Mouse (Mus musculus) kidney, postnatal 14 days (tissue): Measurements from ENCODE around the gene Vps50.
"Not testable (repeated sequence)": the region's sequence is repeated elsewhere in the genome, so short reads cannot be mapped to it uniquely, and the experiment has no call there.

Source experiments
- DNase-seq: peaks from one replicate; pipeline ENCODE4 v3.0.0; 2022; ENCODE audit warnings: mixed read lengths

Vps50 gene

DNA sequence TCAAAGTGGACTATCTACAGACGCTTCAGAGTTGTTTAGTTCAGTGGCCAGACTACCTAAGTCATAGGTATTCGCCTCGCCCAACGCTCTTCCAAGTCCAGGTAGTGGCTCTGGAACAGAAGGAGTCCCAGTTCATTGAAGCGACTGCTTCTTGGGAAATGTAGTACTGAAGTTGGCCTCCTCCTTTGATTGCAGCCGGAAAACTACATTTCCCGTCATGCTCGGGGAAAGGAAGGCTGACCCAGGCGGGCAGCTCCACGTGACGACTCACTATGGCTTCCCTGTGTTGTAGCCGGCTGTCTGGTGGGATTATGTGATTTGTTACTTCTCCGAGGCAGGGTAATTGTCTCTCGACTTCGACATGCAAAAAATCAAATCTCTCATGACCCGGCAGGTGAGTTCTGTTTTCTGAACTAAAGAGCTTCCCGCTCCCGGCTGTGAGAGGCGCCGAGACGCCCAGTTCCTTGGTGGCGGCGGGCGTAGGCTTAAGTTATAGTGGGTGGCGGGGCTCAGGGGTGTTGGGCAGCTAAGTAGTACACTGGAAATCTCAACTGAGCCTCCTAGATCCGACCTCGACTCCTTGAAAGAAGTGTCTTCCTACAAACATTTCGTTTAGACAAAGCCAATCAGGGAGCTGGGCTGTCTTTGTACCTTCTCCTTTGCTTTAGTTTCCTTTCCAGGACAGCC lies at the start of gene Vps50, which contains the start of gene Hepacam2:
TSS of gene Vps50 (plus strand) at position 221 of the 687 bp plus-strand sequence.
TSS of gene Hepacam2 (minus strand) at position 137 of the 687 bp plus-strand sequence.
- peak; percentile 94 for DNase-seq

GRCm38 (mm10) chr6:3454421-3454820 lies 43.8 kb upstream of the Vps50 start:
- no peak for DNase-seq

GRCm38 (mm10) chr6:3455944-3456536 lies 42.1 kb upstream of the Vps50 start:
- DNase-seq: peak; percentile 30

GRCm38 (mm10) chr6:3463026-3463425 lies 35.2 kb upstream of the Vps50 start:
- DNase-seq: no peak

DNA sequence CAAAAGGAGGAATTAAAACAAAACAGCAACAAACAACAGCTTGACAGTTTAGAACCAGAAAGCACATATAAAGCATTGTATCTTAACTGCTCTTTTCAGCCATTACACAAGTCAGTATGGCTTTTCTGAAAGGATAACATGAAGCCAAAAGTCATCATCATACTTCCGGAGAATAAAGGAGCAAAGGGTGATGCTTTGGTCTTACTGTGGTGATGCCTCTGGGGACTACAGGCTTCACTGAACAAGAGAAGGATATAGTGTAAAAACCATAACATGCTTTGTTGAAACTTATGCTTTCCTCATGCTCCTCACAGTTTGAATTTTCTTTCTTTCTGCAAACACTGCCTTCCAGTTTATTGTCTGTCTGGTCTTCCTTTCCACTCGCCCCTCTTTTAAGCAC lies 34.6 kb upstream of the Vps50 start:
- DNase-seq: no peak

- DNase-seq: no peak
Observed at GRCm38 (mm10) chr6:3468627-3469026, 29.6 kb upstream of the Vps50 start.

- no peak for DNase-seq
Observed at GRCm38 (mm10) chr6:3470706-3471105, 27.5 kb upstream of the Vps50 start.

- DNase-seq: no peak
Observed at GRCm38 (mm10) chr6:3476299-3476698, 21.9 kb upstream of the Vps50 start.

- DNase-seq: no peak
Observed at GRCm38 (mm10) chr6:3479853-3480252, 18.3 kb upstream of the Vps50 start.

GRCm38 (mm10) chr6:3481705-3482104 lies 16.5 kb upstream of the Vps50 start:
- no peak for DNase-seq

GRCm38 (mm10) chr6:3485133-3485532 lies 13.0 kb upstream of the Vps50 start:
- no peak for DNase-seq

- no peak for DNase-seq
Observed at GRCm38 (mm10) chr6:3487355-3487754, 10.8 kb upstream of the Vps50 start.

DNA sequence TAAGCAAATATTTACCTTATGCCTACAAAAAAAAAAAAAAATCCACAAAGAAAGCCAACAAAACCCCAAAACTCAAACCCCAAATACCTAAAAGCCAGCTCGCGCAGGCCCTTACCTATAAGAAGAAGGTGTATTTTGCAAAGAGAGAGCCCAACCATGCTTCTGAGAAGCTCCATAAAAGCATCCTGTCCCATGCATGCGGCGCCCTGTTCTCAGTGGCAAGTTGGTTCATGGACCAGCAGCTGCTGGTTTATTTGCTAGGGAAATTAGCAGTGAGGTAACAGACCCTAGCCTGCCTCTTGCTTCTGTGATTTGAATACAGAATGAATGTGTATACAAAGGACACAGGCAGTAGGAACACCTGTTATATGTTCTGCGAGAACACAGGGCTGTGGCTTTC lies 3.9 kb upstream of the Vps50 start:
- DNase-seq: no peak

GRCm38 (mm10) chr6:3496210-3496609 lies 2.0 kb upstream of the Vps50 start:
- peak; percentile 40 for DNase-seq

DNA sequence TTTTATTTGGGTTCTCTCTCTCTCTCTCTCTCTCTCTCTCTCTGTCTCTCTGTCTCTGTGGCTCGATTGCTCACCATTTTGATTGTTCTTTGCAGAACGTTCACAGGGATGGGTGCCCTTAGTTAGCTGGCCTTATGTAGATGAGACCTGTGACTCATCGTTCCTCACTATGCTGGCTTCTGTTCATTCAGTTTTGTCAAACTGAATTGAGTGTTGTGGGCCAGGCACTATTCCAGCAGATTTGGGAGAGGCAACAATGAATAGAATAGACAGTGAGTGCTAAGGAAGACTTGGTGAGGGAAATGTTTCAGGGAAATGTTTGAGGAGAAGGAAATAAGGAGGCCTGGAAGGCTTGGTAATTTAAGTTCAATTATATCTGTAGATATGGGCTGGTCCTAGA lies 2.1 kb downstream of the Vps50 start:
- DNase-seq: no peak

DNA sequence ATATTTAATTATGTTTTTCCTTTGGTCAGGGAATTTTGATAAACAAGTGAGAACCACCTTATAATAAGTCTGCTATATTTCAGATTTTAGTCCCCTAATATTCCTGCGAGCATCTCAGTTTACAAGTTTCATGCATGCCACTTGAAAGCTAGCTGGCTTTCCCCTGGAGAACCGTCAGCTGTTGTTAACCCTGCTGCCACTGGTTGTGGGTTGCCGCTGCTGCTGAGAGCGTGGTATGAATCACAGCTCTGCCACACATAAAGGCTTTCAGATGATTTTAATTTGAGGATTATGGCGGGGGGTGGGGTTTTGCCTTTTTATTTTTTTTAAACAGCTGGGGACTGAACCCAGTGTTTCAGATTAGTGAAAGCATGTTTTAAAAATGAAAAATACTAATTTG lies 7.1 kb downstream of the Vps50 start:
- DNase-seq: no peak

- DNase-seq: no peak
Observed at GRCm38 (mm10) chr6:3507078-3507477, 8.9 kb downstream of the Vps50 start.

GRCm38 (mm10) chr6:3508151-3508550 lies 10.0 kb downstream of the Vps50 start:
- DNase-seq: not testable (repeated sequence)

- DNase-seq: no peak
Observed at GRCm38 (mm10) chr6:3509782-3510181, 11.6 kb downstream of the Vps50 start.

DNA sequence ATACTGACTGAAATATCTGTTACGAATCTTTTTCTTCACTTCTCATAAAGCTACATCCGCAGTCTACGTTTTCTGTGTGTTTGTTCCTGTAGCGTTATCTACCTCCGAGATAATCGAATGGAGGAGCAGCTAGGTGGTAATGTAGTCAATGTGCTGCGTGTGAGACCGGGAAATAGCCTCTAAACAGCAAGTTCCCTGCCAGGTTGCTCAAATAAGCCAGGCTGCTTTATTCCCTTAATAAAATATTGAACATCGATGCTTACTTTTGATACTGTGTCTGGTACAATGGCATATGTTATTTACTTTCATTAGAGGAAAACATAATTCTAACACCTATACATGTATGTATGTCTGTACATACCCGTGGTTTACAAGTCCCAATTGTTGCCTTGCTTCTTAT lies 12.9 kb downstream of the Vps50 start:
- no peak for DNase-seq

DNA sequence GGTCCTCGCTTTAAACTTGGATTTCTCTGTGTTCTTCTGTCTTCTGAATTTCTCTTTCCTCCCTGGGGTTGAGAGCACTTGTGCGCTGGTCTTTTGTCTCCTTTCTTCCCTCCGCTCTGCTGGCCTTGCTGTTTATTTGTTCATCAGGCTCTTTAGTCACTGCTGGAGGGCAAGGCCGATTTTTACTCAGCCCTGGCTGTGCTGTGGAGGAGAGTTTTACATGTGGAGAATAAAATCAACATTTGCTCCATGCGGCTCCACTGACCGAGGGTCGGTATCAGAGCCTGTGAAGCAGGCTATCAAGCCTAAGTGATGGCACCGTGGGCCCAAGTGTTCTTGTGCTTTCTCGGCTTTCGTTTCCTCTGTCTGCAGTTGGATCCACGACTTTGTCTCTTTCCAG lies 13.4 kb downstream of the Vps50 start:
- no peak for DNase-seq

DNA sequence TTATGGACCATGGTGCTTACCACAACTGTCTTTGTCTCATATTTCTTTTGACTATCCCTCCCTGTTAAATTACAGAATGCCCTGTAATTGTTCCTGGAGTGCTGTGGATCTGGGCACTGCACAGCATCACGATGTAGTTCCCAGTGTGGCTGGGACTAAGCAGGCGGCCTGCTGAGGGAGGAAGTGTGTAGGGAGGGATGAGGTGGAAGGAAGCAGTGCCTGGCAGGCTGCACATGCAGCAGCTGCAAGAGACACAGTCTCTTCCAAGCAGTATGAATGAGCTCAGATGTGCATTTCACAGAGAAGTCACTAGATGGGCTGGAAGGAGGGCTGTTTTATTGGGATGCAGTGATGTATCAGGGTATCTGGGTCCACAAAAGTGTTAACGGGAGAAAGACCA lies 14.4 kb downstream of the Vps50 start:
- no peak for DNase-seq

DNA sequence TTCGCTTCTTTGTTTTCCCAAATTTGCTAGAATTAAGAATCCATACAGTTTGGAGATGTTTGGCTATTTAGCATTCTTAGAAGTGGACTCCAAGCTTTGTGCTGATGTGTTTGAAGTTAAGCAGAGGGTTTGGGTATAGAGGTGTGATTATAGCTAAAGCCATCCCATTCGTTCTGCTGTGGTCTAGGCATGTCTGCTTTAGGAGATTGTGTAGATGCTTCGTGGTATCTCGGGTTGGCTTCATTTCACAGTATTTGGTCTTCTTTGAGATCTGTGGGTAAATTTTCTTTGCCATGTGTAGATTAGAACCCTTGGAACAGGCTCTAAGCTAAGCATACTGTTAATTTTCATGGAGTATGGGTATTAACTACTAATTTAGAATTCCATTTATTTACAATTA lies 30.0 kb downstream of the Vps50 start:
- no peak for DNase-seq

GRCm38 (mm10) chr6:3531445-3531844 lies 33.3 kb downstream of the Vps50 start:
- DNase-seq: no peak

DNA sequence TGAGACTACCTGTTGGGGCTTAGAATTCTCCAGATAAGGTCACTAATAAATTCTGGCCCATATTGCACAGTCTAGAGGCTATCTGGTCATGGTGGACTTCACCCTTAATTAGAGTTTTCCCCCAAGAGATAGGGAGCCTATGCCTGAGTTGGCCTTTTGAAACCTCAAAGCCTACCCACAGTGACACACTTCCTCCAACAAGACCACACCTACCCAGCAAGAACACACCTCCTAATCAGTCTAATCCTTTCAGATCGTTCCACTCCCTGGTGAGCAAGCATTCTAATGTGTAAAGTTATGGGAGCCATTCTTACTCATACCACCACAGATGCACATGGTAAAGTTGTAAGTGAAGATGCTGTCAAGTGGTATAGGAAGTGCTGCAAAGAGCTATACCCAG lies 37.9 kb downstream of the Vps50 start:
- no peak for DNase-seq
